Mouse (Mus musculus) adrenal gland, adult 8-10 months (tissue): Measurements from ENCODE around the gene Tada3. TPM values are rescaled to one million over a fixed set of nuclear protein-coding genes. Genes with fewer than 3 reads are reported as not detected.
"Not testable (repeated sequence)": the region's sequence is repeated elsewhere in the genome, so short reads cannot be mapped to it uniquely, and the experiment has no call there.

Experiments used
- DNase-seq: peaks from one replicate; pipeline ENCODE4 v3.0.0; 2022
- microRNA-seq, 2 experiments: library from miRNA; unstranded; fragments of <30 nt; microRNA quantifications; one replicate each; pipeline ENCODE4 v1.2.0; 2022
- total RNA-seq, 4 experiments: library from RNA; stranded (reverse); gene quantifications; 2 replicates each; pipeline ENCODE4 v1.2.4; 2022

The Tada3 gene
- total RNA-seq, 4 experiments from 2014 or later = 39.3 to 47.1 (median 43.4) TPM

GRCm38 (mm10) chr6:113342297-113342696 lies 35.4 kb downstream of the Tada3 start:
- DNase-seq = no peak

GRCm38 (mm10) chr6:113341574-113341973 lies 36.1 kb downstream of the Tada3 start:
- DNase-seq = no peak

GRCm38 (mm10) chr6:113336852-113337620 lies 40.6 kb downstream of the Tada3 start:
- no peak for DNase-seq

- DNase-seq = no peak
Observed at GRCm38 (mm10) chr6:113334216-113334615, 43.5 kb downstream of the Tada3 start.

GRCm38 (mm10) chr6:113333137-113333950 lies 44.3 kb downstream of the Tada3 start:
- no peak for DNase-seq

- DNase-seq = not testable (repeated sequence)
Observed at GRCm38 (mm10) chr6:113332734-113333133, 44.9 kb downstream of the Tada3 start.

GRCm38 (mm10) chr6:113331721-113332120 lies 46.0 kb downstream of the Tada3 start:
- DNase-seq = no peak

GRCm38 (mm10) chr6:113330547-113330946 lies 47.1 kb downstream of the Tada3 start:
- DNase-seq = no peak

- DNase-seq = no peak
Observed at GRCm38 (mm10) chr6:113329396-113329795, 48.3 kb downstream of the Tada3 start.

GRCm38 (mm10) chr6:113326533-113327315 lies 51.0 kb downstream of the Tada3 start, which contains the start of gene Ogg1:
TSS of gene Ogg1 (plus strand) at chr6:113326972.
- peak; percentile 99 for DNase-seq

Small RNA genes lying within 50 kb of the gene (microRNA-seq; reads per million reads assigned to microRNA genes)
- 0 reads per million in 2 experiments for gene Gm24387

Other genes starting within 250 kb of the Tada3 start
- 1 to 10 TPM; 5.2 to 8.5 (median 6.6) TPM for gene Lhfpl4, start 182.5 kb downstream of the Tada3 start, total RNA-seq
- 10 to 100 TPM; 19.6 to 24.8 (median 23.1) TPM for gene Mtmr14, start 140.0 kb downstream of the Tada3 start, total RNA-seq
- gene Cpne9, start 95.6 kb downstream of the Tada3 start, total RNA-seq = 1 to 10 TPM; 4.4 to 8.6 (median 5.8) TPM
- 10 to 100 TPM; 19.5 to 32.3 (median 29.5) TPM for gene Brpf1, start 70.7 kb downstream of the Tada3 start, total RNA-seq
- 10 to 100 TPM; 14.4 to 21.7 (median 17.1) TPM for gene Ogg1, start 50.9 kb downstream of the Tada3 start, total RNA-seq
- 10 to 100 TPM; 50.1 to 74.6 (median 64.6) TPM for gene Camk1, start 33.9 kb downstream of the Tada3 start, total RNA-seq
- gene Arpc4, start 232 bp upstream of the Tada3 start, total RNA-seq = 100 to 1,000 TPM; 199 to 228 (median 204) TPM
- gene Ttll3, start 11.4 kb upstream of the Tada3 start, total RNA-seq = 1 to 10 TPM; 2.6 to 7.4 (median 3.9) TPM
- 10 to 100 TPM in 3 of 4 experiments, 1 to 10 TPM in 1; 7.6 to 13.8 (median 11.6) TPM for gene Rpusd3, start 41.5 kb upstream of the Tada3 start, total RNA-seq
- 100 to 1,000 TPM; 185 to 405 (median 283) TPM for gene Cidec, start 57.9 kb upstream of the Tada3 start, total RNA-seq
- 10 to 100 TPM; 40.6 to 52.5 (median 46.4) TPM for gene Jagn1, start 64.7 kb upstream of the Tada3 start, total RNA-seq
- 1 to 10 TPM in 3 of 4 experiments, under 1 TPM in 1; 0.74 to 1.9 (median 1.1) TPM for gene Il17re, start 80.6 kb upstream of the Tada3 start, total RNA-seq
- gene Il17rc, start 93.5 kb upstream of the Tada3 start, total RNA-seq = 10 to 100 TPM; 17.5 to 29.1 (median 24.0) TPM
- 10 to 100 TPM; 60.8 to 69.9 (median 67.4) TPM for gene Creld1, start 105.4 kb upstream of the Tada3 start, total RNA-seq
- under 1 TPM; 0.20 to 0.40 (median 0.31) TPM for gene Prrt3, start 124.0 kb upstream of the Tada3 start, total RNA-seq
- 100 to 1,000 TPM in 1 of 4 experiments, 10 to 100 TPM in 3; 81.3 to 119 (median 96.3) TPM for gene Emc3, start 153.8 kb upstream of the Tada3 start, total RNA-seq
- gene Fancd2, start 153.8 kb upstream of the Tada3 start, total RNA-seq = 1 to 10 TPM in 2 of 4 experiments, under 1 TPM in 2; 0.35 to 2.0 (median 0.88) TPM
- under 1 TPM in 1 of 4 experiments, not detected in 3; 0.35 TPM for gene Fancd2os, start 222.8 kb upstream of the Tada3 start, total RNA-seq
- gene Brk1, start 226.9 kb upstream of the Tada3 start, total RNA-seq = 100 to 1,000 TPM; 180 to 239 (median 200) TPM
- 10 to 100 TPM; 29.5 to 34.0 (median 32.1) TPM for gene Vhl, start 246.1 kb upstream of the Tada3 start, total RNA-seq